Mouse (Mus musculus): ENCODE measurements around the gene Hps6.
"Not testable (repeated sequence)": the region's sequence is repeated elsewhere in the genome, so short reads cannot be mapped to it uniquely, and the experiment has no call there.

The Hps6 gene

GRCm38 (mm10) chr19:46003371-46004226, at the start of gene Hps6:
TSS of gene Hps6 (plus strand) at chr19:46003508.
- peak; percentile 22 to 39 for DNase-seq (ENCODE audit: low spot score in 2 of 2)

- peak in 1 of 2 experiments; percentile 19 for DNase-seq (ENCODE audit: low spot score in 2 of 2)
These were observed 46.6 kb upstream of the Hps6 start for GRCm38 (mm10) chr19:45956736-45957135.

- DNase-seq (ENCODE audit: low spot score in 2 of 2) = no peak
These were observed 42.5 kb upstream of the Hps6 start for GRCm38 (mm10) chr19:45960770-45961169.

GRCm38 (mm10) chr19:45984379-45984778, 18.9 kb upstream of the Hps6 start:
- no peak for DNase-seq (ENCODE audit: low spot score in 2 of 2)

- no peak for DNase-seq (ENCODE audit: low spot score in 2 of 2)
These were observed 15.1 kb upstream of the Hps6 start for GRCm38 (mm10) chr19:45988238-45988637.

GRCm38 (mm10) chr19:45991171-45991570, 12.1 kb upstream of the Hps6 start:
- DNase-seq (ENCODE audit: low spot score in 2 of 2) = no peak

- not testable (repeated sequence) for DNase-seq (ENCODE audit: low spot score in 2 of 2)
These were observed 9.9 kb upstream of the Hps6 start for GRCm38 (mm10) chr19:45993441-45993840.

GRCm38 (mm10) chr19:45993981-45994737, 9.1 kb upstream of the Hps6 start:
- no peak for DNase-seq (ENCODE audit: low spot score in 2 of 2)

- no peak for DNase-seq (ENCODE audit: low spot score in 2 of 2)
These were observed 5.9 kb upstream of the Hps6 start for GRCm38 (mm10) chr19:45997365-45997764.

GRCm38 (mm10) chr19:45997785-45998693, 5.3 kb upstream of the Hps6 start, which contains the start of gene Armh3:
TSS of gene Armh3 (minus strand) at chr19:45998488.
- peak; percentile 81 to 85 for DNase-seq (ENCODE audit: low spot score in 2 of 2)

GRCm38 (mm10) chr19:45998694-45999217, 4.6 kb upstream of the Hps6 start:
- DNase-seq (ENCODE audit: low spot score in 2 of 2) = no peak

- no peak for DNase-seq (ENCODE audit: low spot score in 2 of 2)
These were observed 3.9 kb upstream of the Hps6 start for GRCm38 (mm10) chr19:45999378-45999777.

- DNase-seq (ENCODE audit: low spot score in 2 of 2) = no peak
These were observed 1.0 kb upstream of the Hps6 start for GRCm38 (mm10) chr19:46002279-46002678.

- DNase-seq (ENCODE audit: low spot score in 2 of 2) = no peak
These were observed 1.6 kb downstream of the Hps6 start for GRCm38 (mm10) chr19:46004814-46005466.

GRCm38 (mm10) chr19:46005680-46006079, 2.4 kb downstream of the Hps6 start:
- no peak for DNase-seq (ENCODE audit: low spot score in 2 of 2)

- peak; percentile 86 for DNase-seq (ENCODE audit: low spot score in 2 of 2)
These were observed 11.4 kb downstream of the Hps6 start for GRCm38 (mm10) chr19:46014572-46015178.

- DNase-seq (ENCODE audit: low spot score in 2 of 2) = no peak
These were observed 12.7 kb downstream of the Hps6 start for GRCm38 (mm10) chr19:46016023-46016422.

- DNase-seq (ENCODE audit: low spot score in 2 of 2) = no peak
These were observed 21.7 kb downstream of the Hps6 start for GRCm38 (mm10) chr19:46024959-46025358.

GRCm38 (mm10) chr19:46026567-46026966, 23.3 kb downstream of the Hps6 start:
- no peak for DNase-seq (ENCODE audit: low spot score in 2 of 2)

- no peak for DNase-seq (ENCODE audit: low spot score in 2 of 2)
These were observed 25.5 kb downstream of the Hps6 start for GRCm38 (mm10) chr19:46028747-46029320.
